Mouse (Mus musculus): ENCODE data around the gene Rps6kc1. TPM values are rescaled to one million over a fixed set of nuclear protein-coding genes. Genes with fewer than 3 reads are reported as not detected.

Rps6kc1 gene
- total and polyA plus RNA-seq, 3 experiments, result 7.8 to 18.0 (median 12.5) TPM

- H3K4me3 ChIP-seq (replicated peaks in 1 of 3; ENCODE audit: low read depth in 2 of 3, low read length in 2 of 3, poor library complexity in 1 of 3), result no peak overlapping the region
- no peak overlapping the region for H3K9ac ChIP-seq (ENCODE audit: insufficient read depth, low read depth)
- dilution Hi-C loops (cut with MboI; ENCODE audit: extremely low pct_ligation_motif_present, extremely low pct_unique_long_range_greater_than_20kb, low sequenced_read_pairs) (no loop called here), in situ Hi-C loops (cut with MboI; ENCODE audit: low pct_ligation_motif_present, low pct_unique_long_range_greater_than_20kb, low sequenced_read_pairs) (no loop called here)
- no peak for TF ChIP-seq POLR2AphosphoS2 (IDR thresholded peaks at IDR 0.05; ENCODE audit: low read depth, low read length)
- TF ChIP-seq MYC (IDR thresholded peaks at IDR 0.05; ENCODE audit: low read depth, low read length), result no peak
- TF ChIP-seq CHD1 (IDR thresholded peaks at IDR 0.05; ENCODE audit: low read depth, low read length), result no peak
- no peak for TF ChIP-seq NRF1 (IDR thresholded peaks at IDR 0.05; ENCODE audit: low read depth, low read length)
- no peak for TF ChIP-seq TCF12 (IDR thresholded peaks at IDR 0.05; ENCODE audit: low read depth, low read length)
- no peak for TF ChIP-seq POLR2A (IDR thresholded peaks at IDR 0.05; ENCODE audit: low read depth, low read length)
- TF ChIP-seq USF1 (IDR thresholded peaks at IDR 0.05; ENCODE audit: low read depth, low read length), result no peak
- no peak for TF ChIP-seq ZMIZ1 (IDR thresholded peaks at IDR 0.05; ENCODE audit: low read depth, low read length)
- no peak for TF ChIP-seq MXI1 (IDR thresholded peaks at IDR 0.05; ENCODE audit: low read depth, low read length)
- no peak for TF ChIP-seq RAD21 (IDR thresholded peaks at IDR 0.05; ENCODE audit: low read depth, low read length)
- TF ChIP-seq MAFK (IDR thresholded peaks at IDR 0.05; ENCODE audit: insufficient replicate concordance, low read length), result no peak
- no peak for TF ChIP-seq SIN3A (IDR thresholded peaks at IDR 0.05; ENCODE audit: low read length)
- no peak for TF ChIP-seq USF2 (conservative IDR thresholded peaks at IDR 0.05; ENCODE audit: low read depth, low read length)
- no peak for TF ChIP-seq IRF4 (IDR thresholded peaks at IDR 0.05; ENCODE audit: low read depth, low read length)
- TF ChIP-seq EP300 (IDR thresholded peaks at IDR 0.05; ENCODE audit: low read length), result no peak
- TF ChIP-seq ZC3H11A (IDR thresholded peaks at IDR 0.05; ENCODE audit: low read depth, low read length), result no peak
- TF ChIP-seq BHLHE40 (IDR thresholded peaks at IDR 0.05; ENCODE audit: low read depth, low read length), result no peak
- TF ChIP-seq MEF2A (IDR thresholded peaks at IDR 0.05; ENCODE audit: borderline replicate concordance, low read depth, low read length), result no peak
- no peak for TF ChIP-seq ETS1 (conservative IDR thresholded peaks at IDR 0.05; ENCODE audit: low read depth, low read length)
- H3K27me3 ChIP-seq (replicated peaks), result no peaks in the 10 kb centered on the region
- peaks cover 3 to 16% of the 10 kb centered on the region in 2 experiments; a peak in 3 of 4 replicates for H3K4me1 ChIP-seq (ENCODE audit: control insufficient read depth in 1 of 2, insufficient read depth in 2 of 2)
- no peaks in the 10 kb centered on the region for H3K79me2 ChIP-seq (replicated peaks; ENCODE audit: control insufficient read depth, extremely low read depth, insufficient read depth, poor library complexity, severe bottlenecking)
- H3K36me3 ChIP-seq (replicated peaks in 1 of 2; ENCODE audit: control insufficient read depth in 1 of 2, insufficient read depth in 1 of 2, low read length in 1 of 2), result peaks cover 9 to 61% of the 10 kb centered on the region in 2 experiments
- H3K4me2 ChIP-seq (ENCODE audit: insufficient read depth, low read depth, poor library complexity, severe bottlenecking), result no peak overlapping the region
- no peak for DNase-seq (ENCODE audit: extremely low read depth)
- H3K9me3 ChIP-seq (replicated peaks; ENCODE audit: low read length), result no peaks in the 10 kb centered on the region
- H3K27ac ChIP-seq (ENCODE audit: insufficient read depth, low read depth), result no peak overlapping the region; the same call in 1 of the 2 replicates
These were observed 40.5 kb downstream of the Rps6kc1 start for GRCm38 (mm10) chr1:190871068-190871467.

GRCm38 (mm10) chr1:190869996-190870395 lies 41.6 kb downstream of the Rps6kc1 start:
- Histone ChIP-seq H3K4me3 (replicated peaks in 1 of 3; ENCODE audit: low read depth in 2 of 3, low read length in 2 of 3, poor library complexity in 1 of 3) (no peak overlapping the region), H3K4me2 (ENCODE audit: insufficient read depth, low read depth, poor library complexity, severe bottlenecking) (no peak overlapping the region), H3K79me2 (replicated peaks; ENCODE audit: control insufficient read depth, extremely low read depth, insufficient read depth, poor library complexity, severe bottlenecking) (no peaks in the 10 kb centered on the region), H3K4me1 (ENCODE audit: control insufficient read depth in 1 of 2, insufficient read depth in 2 of 2) (peaks cover 3 to 6% of the 10 kb centered on the region in 2 experiments; a peak in 2 of 4 replicates), H3K9ac (ENCODE audit: insufficient read depth, low read depth) (no peak overlapping the region), H3K27ac (ENCODE audit: insufficient read depth, low read depth) (no peak overlapping the region), H3K36me3 (replicated peaks in 1 of 2; ENCODE audit: control insufficient read depth in 1 of 2, insufficient read depth in 1 of 2, low read length in 1 of 2) (peaks cover 9 to 65% of the 10 kb centered on the region in 2 experiments), H3K27me3 (replicated peaks) (no peaks in the 10 kb centered on the region), H3K9me3 (replicated peaks; ENCODE audit: low read length) (no peaks in the 10 kb centered on the region)
- dilution Hi-C loops (cut with MboI; ENCODE audit: extremely low pct_ligation_motif_present, extremely low pct_unique_long_range_greater_than_20kb, low sequenced_read_pairs), result no loop called here
- no peak for DNase-seq (ENCODE audit: extremely low read depth)
- in situ Hi-C loops (cut with MboI; ENCODE audit: low pct_ligation_motif_present, low pct_unique_long_range_greater_than_20kb, low sequenced_read_pairs), result no loop called here
- no peak for TF ChIP-seq CTCF (conservative IDR thresholded peaks at IDR 0.05 in 1 of 2, IDR thresholded peaks at IDR 0.05 in 1 of 2; ENCODE audit: low read depth in 2 of 2, low read length in 2 of 2)
- no peak for TF ChIP-seq USF1 (IDR thresholded peaks at IDR 0.05; ENCODE audit: low read depth, low read length)
- TF ChIP-seq NRF1 (IDR thresholded peaks at IDR 0.05; ENCODE audit: low read depth, low read length), result no peak
- no peak for TF ChIP-seq ZMIZ1 (IDR thresholded peaks at IDR 0.05; ENCODE audit: low read depth, low read length)
- no peak for TF ChIP-seq SIN3A (IDR thresholded peaks at IDR 0.05; ENCODE audit: low read length)
- no peak for TF ChIP-seq MAX (IDR thresholded peaks at IDR 0.05; ENCODE audit: low read length)
- no peak for TF ChIP-seq USF2 (conservative IDR thresholded peaks at IDR 0.05; ENCODE audit: low read depth, low read length)
- no peak for TF ChIP-seq EP300 (IDR thresholded peaks at IDR 0.05; ENCODE audit: low read length)
- TF ChIP-seq UBTF (IDR thresholded peaks at IDR 0.05; ENCODE audit: low read depth, low read length), result no peak

Data from CH12.LX (cell line).